Mouse (Mus musculus) lung, adult 2 months (tissue): Measurements from ENCODE around the gene Tenm4.

ENCODE experiments used
- CTCF ChIP-seq: fragments of 200-500 bp; IDR thresholded peaks from 2 replicates; pipeline ENCODE4 v1.5.1; 2011; ENCODE audit warnings: mild to moderate bottlenecking, low read length, control low read depth; ENCODE audit not compliant: insufficient read depth
- POLR2A ChIP-seq: fragments of 200-500 bp; IDR thresholded peaks from 2 replicates; pipeline ENCODE4 v1.6.1; 2011; ENCODE audit warnings: low read depth, mild to moderate bottlenecking, control low read depth, low read length, borderline replicate concordance; ENCODE audit errors: extremely low read depth

GRCm38 (mm10) chr7:96228562-96229268 lies 57.7 kb downstream of the Tenm4 start:
- no peak for TF ChIP-seq CTCF
- no peak for TF ChIP-seq POLR2A
